In the genomic region with DNA sequence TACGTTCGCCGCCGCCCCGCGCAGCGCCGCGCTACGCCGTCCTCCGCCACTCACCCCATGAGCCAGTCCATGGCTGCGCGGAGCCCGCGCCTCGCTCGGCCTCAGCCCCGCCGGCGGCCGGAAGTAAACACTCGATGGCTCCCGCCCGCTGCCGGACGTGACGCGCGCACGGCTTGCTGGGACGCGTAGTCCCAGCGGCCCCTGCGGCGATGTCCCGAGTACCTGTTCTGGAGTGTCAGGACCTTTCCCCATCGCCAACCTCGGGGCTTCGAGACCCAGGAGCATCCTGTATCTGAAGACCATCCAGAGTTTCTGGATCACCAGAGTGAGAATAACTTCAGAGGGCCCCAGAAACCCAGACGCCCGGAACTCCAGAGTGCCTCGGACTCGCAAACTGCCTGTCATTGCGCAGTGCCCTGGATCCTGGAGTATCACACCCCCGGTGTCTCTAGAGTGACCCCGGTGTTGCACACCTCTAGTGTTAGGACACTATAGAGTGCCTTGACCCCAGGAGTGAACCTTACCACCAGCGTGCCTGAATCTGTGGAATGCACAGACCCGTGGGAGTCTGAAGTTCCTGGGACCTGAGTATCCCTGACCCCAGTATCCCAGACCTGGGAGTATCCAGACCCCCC, we compare ENCODE assay signal across 8 mouse cellular contexts. TPM values are rescaled to one million over a fixed set of nuclear protein-coding genes. Genes with fewer than 3 reads are reported as not detected.
A peak's percentile ranks its signal among the peaks of the same experiment; 100 is the strongest.
DNase-seq lines count a peak whose midpoint lies in the region; ATAC-seq and TF ChIP-seq lines count a peak whose summit lies in the region.

Gene Mob2 (minus strand): TSS at position 135 of the 635 bp plus-strand sequence.

- H3K9ac ChIP-seq in lung, embryonic 15.5 days = peak within 1 kb of the TSS; percentile 92

- no peaks in the 10 kb centered on the region for H3K9me3 ChIP-seq in hindbrain, embryonic 10.5 days
- no peaks in the 10 kb centered on the region for H3K9me3 ChIP-seq in lung, embryonic 15.5 days

- peak; percentile 86 for TF ChIP-seq POLR2A in olfactory bulb, adult 2 months (IDR thresholded peaks at IDR 0.05; ENCODE audit: insufficient read depth, low read depth, low read length)

- peak; percentile 94 for ATAC-seq in lung, embryonic 15.5 days (ENCODE audit: borderline replicate concordance, extremely low read depth, low FRiP score, low TSS enrichment)

- H3K27me3 ChIP-seq in hindbrain, embryonic 10.5 days (ENCODE audit: insufficient read depth, poor library complexity, severe bottlenecking) = no peaks in the 10 kb centered on the region
- H3K27me3 ChIP-seq in lung, embryonic 15.5 days = no peaks in the 10 kb centered on the region; the same call in 1 of the 2 replicates

- WGBS in hindbrain, embryonic 10.5 days = under 1% methylated on average over 49 of the region's 49 CpGs
- WGBS in lung, embryonic 15.5 days = under 1% methylated on average over 49 of the region's 49 CpGs
- under 1% methylated on average over 48 of the region's 49 CpGs for WGBS in olfactory bulb, adult 2 months

- H3K4me1 ChIP-seq in hindbrain, embryonic 10.5 days (replicated peaks) = peaks cover 22% of the 10 kb centered on the region
- H3K4me1 ChIP-seq in lung, embryonic 15.5 days = peaks cover 23% of the 10 kb centered on the region
- peaks cover 9% of the 10 kb centered on the region for H3K4me1 ChIP-seq in olfactory bulb, adult 2 months (ENCODE audit: control insufficient read depth, insufficient read depth, low read length)

- no peak for TF ChIP-seq CTCF in olfactory bulb, adult 2 months (IDR thresholded peaks at IDR 0.05; ENCODE audit: insufficient read depth, low read depth, low read length)

- H3K27ac ChIP-seq in hindbrain, embryonic 10.5 days = peak within 1 kb of the TSS; percentile 91
- peak within 1 kb of the TSS; percentile 70 for H3K27ac ChIP-seq in lung, embryonic 15.5 days
- H3K27ac ChIP-seq in olfactory bulb, adult 2 months (ENCODE audit: insufficient read depth, low read depth, low read length) = no peak within 1 kb of the TSS

- peak within 1 kb of the TSS; percentile 97 for H3K4me3 ChIP-seq in hindbrain, embryonic 10.5 days
- peak within 1 kb of the TSS; percentile 79 for H3K4me3 ChIP-seq in lung, embryonic 15.5 days
- H3K4me3 ChIP-seq in olfactory bulb, adult 2 months (ENCODE audit: insufficient read depth, low read depth, low read length) = peak within 1 kb of the TSS; percentile 67

- peak within 1 kb of the TSS; percentile 76 for H3K4me2 ChIP-seq in lung, embryonic 15.5 days

- DNase-seq in MN1 (ENCODE audit: low spot score) = peak; percentile 90
- DNase-seq in cerebellum, adult 9-11 months = peak; percentile 92
- peak; percentile 73 to 90 for DNase-seq in frontal cortex, adult 2 months (ENCODE audit: extremely low spot score in 1 of 2, low spot score in 1 of 2)
- peak; percentile 90 for DNase-seq in hindbrain, embryonic 10.5 days (ENCODE audit: low spot score)
- DNase-seq in layer of hippocampus, adult 9-10 months (ENCODE audit: low spot score) = peak; percentile 55
- DNase-seq in thymus, adult 18-20 months = peak; percentile 74 to 75

- peaks cover 23% of the 10 kb centered on the region for H3K36me3 ChIP-seq in hindbrain, embryonic 10.5 days
- H3K36me3 ChIP-seq in lung, embryonic 15.5 days = 0 out of 2 replicates have a peak, but pooled peaks cover 2% of the 10 kb centered on the region

RNA-seq across cellular contexts. Expression of gene Mob2, which starts in this region (rescaled TPM):
- polyA plus RNA-seq in frontal cortex, adult 2 months (2012; rRNA removed) = 42.2 and 42.9 TPM in 2 replicates
- polyA plus RNA-seq in hindbrain, embryonic 10.5 days (2016; fragmentation: Nextera tagmentation; extraction: Ambion mirVana) = 61.4 and 62.4 TPM in 2 replicates
- polyA plus RNA-seq in lung, embryonic 15.5 days (2015; fragmentation: Nextera tagmentation; extraction: Ambion mirVana) = 74.7 and 80.1 TPM in 2 replicates
- polyA plus RNA-seq in olfactory bulb, adult 2 months (2012; ENCODE audit: insufficient read depth, insufficient read length, low replicate concordance, missing spikeins) = not detected in 2 replicates
